Mouse (Mus musculus) B cell, adult 2 months (primary cell): Measurements from ENCODE around the gene Rnf214.
"Not testable (repeated sequence)": the region's sequence is repeated elsewhere in the genome, so short reads cannot be mapped to it uniquely, and the experiment has no call there.

Experiments used
- DNase-seq, 2 experiments: peaks; one replicate each; pipeline ENCODE4 v3.0.0; 2022

Gene Rnf214

GRCm38 (mm10) chr9:45849528-45850408, 56.9 kb downstream of the Rnf214 start:
- DNase-seq = no peak

GRCm38 (mm10) chr9:45846891-45847460, 59.7 kb downstream of the Rnf214 start:
- DNase-seq = no peak

- not testable (repeated sequence) for DNase-seq
These were observed 60.5 kb downstream of the Rnf214 start for GRCm38 (mm10) chr9:45846176-45846575.

GRCm38 (mm10) chr9:45845541-45845940, 61.2 kb downstream of the Rnf214 start:
- DNase-seq = no peak

- no peak for DNase-seq
These were observed 62.9 kb downstream of the Rnf214 start for GRCm38 (mm10) chr9:45843780-45844179.

GRCm38 (mm10) chr9:45843007-45843406, 63.7 kb downstream of the Rnf214 start:
- DNase-seq = no peak

GRCm38 (mm10) chr9:45841458-45841857, 65.3 kb downstream of the Rnf214 start:
- no peak for DNase-seq

GRCm38 (mm10) chr9:45840331-45840730, 66.4 kb downstream of the Rnf214 start:
- DNase-seq = no peak

- DNase-seq = no peak
These were observed 66.8 kb downstream of the Rnf214 start for GRCm38 (mm10) chr9:45839982-45840300.

- DNase-seq = no peak
These were observed 67.4 kb downstream of the Rnf214 start for GRCm38 (mm10) chr9:45839139-45839981.

- no peak for DNase-seq
These were observed 68.1 kb downstream of the Rnf214 start, which contains the start of gene Bace1 for GRCm38 (mm10) chr9:45838434-45839138. Gene Bace1, plus strand, starts transcription at chr9:45838580.

- no peak for DNase-seq
These were observed 68.7 kb downstream of the Rnf214 start for GRCm38 (mm10) chr9:45838069-45838433.

- DNase-seq = no peak
These were observed 73.2 kb downstream of the Rnf214 start for GRCm38 (mm10) chr9:45833461-45833860.

GRCm38 (mm10) chr9:45832898-45833297, 73.8 kb downstream of the Rnf214 start:
- DNase-seq = no peak

GRCm38 (mm10) chr9:45829107-45829506, 77.6 kb downstream of the Rnf214 start:
- peak; percentile 80 to 83 for DNase-seq

GRCm38 (mm10) chr9:45828291-45828963, 78.3 kb downstream of the Rnf214 start, which contains the start of gene Cep164:
Gene Cep164, minus strand, starts transcription at chr9:45828691.
- DNase-seq = peak; percentile 81 to 82

GRCm38 (mm10) chr9:45827663-45828290, 78.9 kb downstream of the Rnf214 start:
- DNase-seq = no peak

GRCm38 (mm10) chr9:45818406-45819011, 88.2 kb downstream of the Rnf214 start:
- DNase-seq = no peak

GRCm38 (mm10) chr9:45815525-45815924, 91.2 kb downstream of the Rnf214 start:
- DNase-seq = no peak

GRCm38 (mm10) chr9:45815113-45815512, 91.6 kb downstream of the Rnf214 start:
- no peak for DNase-seq
